Mouse (Mus musculus) neural tube, embryonic 14.5 days (tissue): ENCODE measurements at regions not wholly inside any gene's neighbourhood (a gene's known extent, or its start where the extent isn't known, plus 50 kb on each side); places are given as distances from the start of the nearest gene placed in this dataset.

Experiments
- ATAC-seq: fragments of 200-750 bp; cut with Nextera tagmentation; 2 replicates; pipeline ENCODE4 v1.8.0; 2017; ENCODE audit warnings: low read depth, mild to moderate bottlenecking, moderate TSS enrichment, moderate library complexity
- H3K27ac ChIP-seq: fragments of 300-500 bp; sonication (generic); 2 replicates; pipeline ENCODE4 v1.5.1; 2014; ENCODE audit warnings: low read depth, mild to moderate bottlenecking, control low read depth, low read length, moderate library complexity, mixed read lengths
- H3K27me3 ChIP-seq: fragments of 300-500 bp; sonication (generic); 2 replicates; pipeline ENCODE4 v1.6.1; 2014; ENCODE audit warnings: low read length; ENCODE audit not compliant: control insufficient read depth, insufficient read depth
- H3K36me3 ChIP-seq: fragments of 300-500 bp; sonication (generic); 2 replicates; pipeline ENCODE4 v1.6.1; 2014; ENCODE audit warnings: low read length, mixed read lengths; ENCODE audit not compliant: control insufficient read depth, insufficient read depth
- H3K4me1 ChIP-seq: fragments of 300-500 bp; sonication (generic); 2 replicates; pipeline ENCODE4 v1.6.1; 2014; ENCODE audit warnings: low read length; ENCODE audit not compliant: control insufficient read depth, insufficient read depth
- H3K4me2 ChIP-seq: fragments of 300-500 bp; sonication (generic); 2 replicates; pipeline ENCODE4 v1.6.1; 2014; ENCODE audit warnings: mild to moderate bottlenecking, low read depth, low read length, control low read depth
- H3K4me3 ChIP-seq: fragments of 300-500 bp; sonication (generic); 2 replicates; pipeline ENCODE4 v1.5.1; 2014; ENCODE audit warnings: low read depth, low read length, control low read depth, mixed read lengths
- H3K9ac ChIP-seq: fragments of 300-500 bp; sonication (generic); replicated peaks from 2 replicates; pipeline ENCODE4 v1.6.1; 2014; ENCODE audit warnings: low read depth, mild to moderate bottlenecking, control low read depth, low read length, mixed read lengths
- H3K9me3 ChIP-seq: fragments of 300-500 bp; sonication (generic); 2 replicates; pipeline ENCODE4 v1.6.1; 2016; ENCODE audit warnings: low read length; ENCODE audit not compliant: control insufficient read depth
- WGBS: fragments of 180-500 bp; shearing (Covaris S2); extraction: QIAGEN DNeasy Blood & Tissue Kit; methylation state at CpG from one replicate; pipeline ENCODE4 v1.1.7; 2014; 5-methylcytosine and 5-hydroxymethylcytosine counted together

DNA sequence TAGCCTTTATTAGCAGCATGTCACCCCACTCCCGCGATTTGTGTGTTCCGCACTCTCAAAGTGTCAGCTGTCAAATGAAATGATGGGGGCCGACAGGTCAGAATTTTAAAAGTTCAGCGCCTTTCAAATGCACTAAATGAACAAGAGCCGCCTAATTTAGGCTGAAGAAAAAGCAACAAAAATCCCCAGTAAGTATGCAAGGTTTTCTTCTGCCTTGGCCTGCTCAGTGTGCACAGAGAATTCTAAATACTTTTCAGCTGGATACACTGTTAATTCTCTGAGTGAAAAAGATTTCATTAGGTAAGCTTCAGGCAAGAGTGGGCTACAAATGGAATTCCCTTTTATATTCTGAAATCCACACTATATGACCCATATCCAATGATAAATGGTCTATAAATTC, 125.9 kb upstream of the BC052040 start:
- no peak overlapping the region for H3K4me3 ChIP-seq
- 43% methylated on average over 6 of the region's 6 CpGs for WGBS
- H3K9me3 ChIP-seq, result no peaks in the 10 kb centered on the region
- H3K27me3 ChIP-seq, result no peaks in the 10 kb centered on the region
- H3K9ac ChIP-seq, result no peak overlapping the region
- no peak overlapping the region for H3K4me2 ChIP-seq
- no peak for ATAC-seq
- H3K4me1 ChIP-seq, result no peaks in the 10 kb centered on the region
- H3K36me3 ChIP-seq, result no peaks in the 10 kb centered on the region
- H3K27ac ChIP-seq, result no peak overlapping the region

DNA sequence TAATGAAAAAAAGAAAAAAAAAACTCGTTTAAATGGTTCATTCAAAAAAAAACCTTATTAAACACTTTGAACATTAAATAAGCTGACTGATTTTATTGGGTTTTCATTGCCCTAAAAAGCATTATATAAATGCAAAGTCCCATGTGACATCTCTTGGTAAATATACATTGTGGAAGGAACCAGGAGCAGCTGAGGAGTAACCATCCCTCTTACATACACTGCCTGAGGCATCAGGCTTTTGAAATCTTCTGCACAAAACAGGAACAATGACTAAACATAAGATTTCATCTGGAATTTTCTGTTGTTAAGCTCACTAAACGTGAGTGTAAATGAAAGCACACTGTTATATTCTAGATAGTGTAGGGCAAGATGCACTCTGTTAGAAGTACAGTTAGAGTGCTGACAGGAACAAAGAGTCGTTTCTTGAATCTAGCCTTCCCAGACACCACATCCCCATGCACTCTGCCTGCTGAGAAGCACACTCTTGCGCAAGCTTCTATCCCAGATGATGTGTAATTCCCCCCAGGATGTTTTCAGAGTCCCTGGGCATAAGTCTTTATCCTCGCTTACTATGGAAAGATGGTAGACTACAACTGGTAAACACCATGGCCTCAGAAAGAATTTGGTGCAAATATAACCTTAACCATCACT, 125.0 kb upstream of the BC052040 start:
- no peaks in the 10 kb centered on the region for H3K27me3 ChIP-seq
- H3K4me3 ChIP-seq, result no peak overlapping the region
- no peak for ATAC-seq
- H3K36me3 ChIP-seq, result no peaks in the 10 kb centered on the region
- no peak overlapping the region for H3K27ac ChIP-seq
- 48% methylated on average over 5 of the region's 5 CpGs for WGBS
- H3K9ac ChIP-seq, result no peak overlapping the region
- no peaks in the 10 kb centered on the region for H3K4me1 ChIP-seq
- no peak overlapping the region for H3K4me2 ChIP-seq
- H3K9me3 ChIP-seq, result no peaks in the 10 kb centered on the region

GRCm38 (mm10) chr2:115460028-115460881, 121.3 kb upstream of the BC052040 start:
- no peak overlapping the region for H3K4me3 ChIP-seq
- no peaks in the 10 kb centered on the region for H3K27me3 ChIP-seq
- H3K4me2 ChIP-seq, result no peak overlapping the region
- no peak for ATAC-seq
- no peak overlapping the region for H3K27ac ChIP-seq
- no peaks in the 10 kb centered on the region for H3K4me1 ChIP-seq
- no peak overlapping the region for H3K9ac ChIP-seq
- no peaks in the 10 kb centered on the region for H3K36me3 ChIP-seq
- WGBS, result 46% methylated on average over 5 of the region's 5 CpGs
- no peaks in the 10 kb centered on the region for H3K9me3 ChIP-seq

DNA sequence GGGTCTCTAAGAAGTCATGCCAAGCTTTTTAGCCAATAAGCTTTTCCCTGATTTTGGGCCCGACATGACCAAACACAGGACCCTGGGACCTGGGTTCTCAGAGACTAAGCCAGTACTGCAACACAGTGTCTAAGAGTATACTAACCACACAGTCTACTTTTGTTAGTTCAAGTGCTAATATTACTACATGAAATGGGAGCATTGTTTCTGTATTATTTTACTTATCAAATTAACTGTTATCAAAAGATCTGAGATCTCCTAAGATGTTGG, 120.7 kb upstream of the BC052040 start:
- ATAC-seq, result no peak

GRCm38 (mm10) chr2:115466170-115466569, 115.3 kb upstream of the BC052040 start:
- no peak for ATAC-seq
- H3K9me3 ChIP-seq, result no peaks in the 10 kb centered on the region
- H3K27me3 ChIP-seq, result no peaks in the 10 kb centered on the region
- H3K9ac ChIP-seq, result no peak overlapping the region
- WGBS, result 78% methylated on average over 4 of the region's 4 CpGs
- H3K27ac ChIP-seq, result no peak overlapping the region
- no peaks in the 10 kb centered on the region for H3K36me3 ChIP-seq
- H3K4me1 ChIP-seq, result no peaks in the 10 kb centered on the region
- H3K4me2 ChIP-seq, result no peak overlapping the region
- H3K4me3 ChIP-seq, result no peak overlapping the region

More for the DNA sequence above, 120.7 kb upstream of the BC052040 start:
- 57% methylated on average over 1 of the region's 1 CpGs for WGBS
- H3K27ac ChIP-seq, result no peak overlapping the region
- no peak overlapping the region for H3K4me3 ChIP-seq
- no peaks in the 10 kb centered on the region for H3K4me1 ChIP-seq
- H3K9ac ChIP-seq, result no peak overlapping the region
- H3K36me3 ChIP-seq, result no peaks in the 10 kb centered on the region
- H3K4me2 ChIP-seq, result no peak overlapping the region
- no peaks in the 10 kb centered on the region for H3K9me3 ChIP-seq
- no peaks in the 10 kb centered on the region for H3K27me3 ChIP-seq

DNA sequence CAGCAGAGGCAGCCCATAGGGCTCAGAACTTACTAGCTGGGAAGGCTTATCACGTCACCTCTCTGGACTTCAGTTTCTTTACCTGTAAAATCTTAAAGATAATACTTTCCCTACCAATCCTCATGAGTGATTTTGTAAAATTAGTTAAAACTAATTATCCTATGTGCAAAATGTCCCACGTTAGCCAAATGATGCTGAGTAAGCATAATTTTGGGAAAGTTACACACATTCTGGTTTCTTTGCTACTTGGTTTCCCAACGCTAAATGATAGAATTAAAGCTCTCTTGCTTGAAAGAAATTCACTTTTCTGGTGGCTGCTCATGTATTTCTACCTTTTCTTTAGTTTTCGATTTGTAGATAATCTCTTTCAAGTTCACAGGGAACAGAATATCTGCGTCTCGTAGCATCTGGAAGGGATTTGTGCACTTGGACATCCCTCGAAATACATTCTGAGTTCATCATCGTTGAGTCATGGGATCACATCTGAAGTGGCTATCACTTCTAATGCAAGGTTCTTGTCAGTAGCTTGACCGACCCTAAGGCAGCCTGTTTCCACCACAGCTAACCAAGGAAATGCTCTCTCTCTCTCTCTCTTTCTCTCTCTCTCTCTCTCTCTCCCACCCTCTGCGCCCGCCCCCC, 114.3 kb upstream of the BC052040 start:
- Histone ChIP-seq H3K27ac (no peak overlapping the region), H3K27me3 (no peaks in the 10 kb centered on the region), H3K4me2 (no peak overlapping the region), H3K4me3 (no peak overlapping the region), H3K4me1 (no peaks in the 10 kb centered on the region), H3K9ac (no peak overlapping the region), H3K36me3 (no peaks in the 10 kb centered on the region), H3K9me3 (no peaks in the 10 kb centered on the region)
- 95% methylated on average over 11 of the region's 11 CpGs for WGBS
- no peak for ATAC-seq

- Histone ChIP-seq H3K9ac (no peak overlapping the region), H3K4me1 (no peaks in the 10 kb centered on the region), H3K36me3 (no peaks in the 10 kb centered on the region), H3K27ac (no peak overlapping the region), H3K27me3 (no peaks in the 10 kb centered on the region), H3K9me3 (no peaks in the 10 kb centered on the region), H3K4me2 (no peak overlapping the region), H3K4me3 (no peak overlapping the region)
- no peak for ATAC-seq
- 78% methylated on average over 6 of the region's 6 CpGs for WGBS
Observed at GRCm38 (mm10) chr2:115467936-115468335, 113.6 kb upstream of the BC052040 start.

- 63% methylated on average over 7 of the region's 7 CpGs for WGBS
- Histone ChIP-seq H3K9me3 (no peaks in the 10 kb centered on the region), H3K4me3 (no peak overlapping the region), H3K27ac (no peak overlapping the region), H3K4me2 (no peak overlapping the region), H3K36me3 (no peaks in the 10 kb centered on the region), H3K9ac (no peak overlapping the region), H3K27me3 (no peaks in the 10 kb centered on the region), H3K4me1 (no peaks in the 10 kb centered on the region)
- ATAC-seq, result no peak
Observed at GRCm38 (mm10) chr2:115468471-115468909, 113.0 kb upstream of the BC052040 start.

GRCm38 (mm10) chr2:115469165-115469821, 112.2 kb upstream of the BC052040 start:
- Histone ChIP-seq H3K9me3 (no peaks in the 10 kb centered on the region), H3K36me3 (no peaks in the 10 kb centered on the region)
- WGBS, result 69% methylated on average over 6 of the region's 6 CpGs

More at GRCm38 (mm10) chr2:115469165-115469821, 112.2 kb upstream of the BC052040 start:
- H3K4me1 ChIP-seq, result no peaks in the 10 kb centered on the region
- no peak for ATAC-seq
- H3K4me2 ChIP-seq, result no peak overlapping the region
- no peak overlapping the region for H3K4me3 ChIP-seq
- H3K27ac ChIP-seq, result no peak overlapping the region
- H3K9ac ChIP-seq, result no peak overlapping the region
- H3K27me3 ChIP-seq, result no peaks in the 10 kb centered on the region
